Mouse (Mus musculus) neutrophil, adult 5-6 weeks (primary cell): Measurements from ENCODE around the gene Trpm1. TPM values are rescaled to one million over a fixed set of nuclear protein-coding genes. Genes with fewer than 3 reads are reported as not detected.

Source experiments
- ATAC-seq: fragments of 151-379, 151-347 bp; 2 replicates; pipeline ENCODE4 v1.8.0; 2017; ENCODE audit warnings: mild to moderate bottlenecking, moderate TSS enrichment; ENCODE audit not compliant: insufficient number of reproducible peaks, poor library complexity, low FRiP score, severe bottlenecking; ENCODE audit errors: extremely low read depth
- total RNA-seq: library from RNA; stranded (forward); fragments of 200-1000 nt; gene quantifications from 2 replicates; pipeline ENCODE4 v1.2.3, GENCODE M21; 2017

Trpm1 gene
- total RNA-seq, 1 experiment from 2014 or later, result 0.23 TPM

- no peak for ATAC-seq
Observed at GRCm38 (mm10) chr7:64226339-64227194, 72.9 kb downstream of the Trpm1 start.

- no peak for ATAC-seq
Observed at GRCm38 (mm10) chr7:64227586-64227985, 74.0 kb downstream of the Trpm1 start.

DNA sequence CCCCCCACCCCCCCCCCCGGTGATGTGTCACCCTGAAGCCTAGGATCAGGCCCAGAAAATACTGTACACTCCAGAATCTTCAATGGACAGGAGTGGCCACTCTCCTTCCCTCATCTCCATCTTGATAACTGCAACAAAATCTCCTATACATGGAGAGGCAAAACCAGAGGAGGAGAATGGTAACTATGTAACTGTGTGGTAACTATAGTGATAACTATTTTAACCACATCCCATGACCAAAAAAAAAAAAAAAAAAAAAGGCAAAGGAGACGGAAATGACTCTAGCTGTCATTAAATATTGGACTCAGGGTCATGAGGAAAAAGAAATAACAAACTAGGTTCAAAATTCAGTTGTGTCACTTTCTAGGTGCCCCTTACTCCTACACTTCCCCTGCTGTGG, 74.7 kb downstream of the Trpm1 start:
- no peak for ATAC-seq

DNA sequence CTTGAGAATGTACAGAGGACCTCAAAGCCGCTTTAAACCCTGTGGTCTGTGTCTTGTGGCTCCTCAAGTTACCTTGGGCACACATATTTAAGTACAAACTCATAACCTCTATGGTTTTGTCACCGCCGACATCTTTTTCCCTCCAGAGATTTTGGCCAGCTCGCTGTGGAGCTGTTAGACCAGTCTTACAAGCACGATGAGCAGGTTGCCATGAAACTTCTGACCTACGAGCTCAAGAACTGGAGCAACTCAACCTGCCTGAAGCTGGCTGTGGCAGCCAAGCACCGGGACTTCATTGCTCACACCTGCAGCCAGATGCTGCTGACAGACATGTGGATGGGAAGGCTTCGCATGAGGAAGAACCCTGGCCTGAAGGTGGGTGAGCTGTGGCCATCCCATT, 76.3 kb downstream of the Trpm1 start:
- no peak for ATAC-seq

DNA sequence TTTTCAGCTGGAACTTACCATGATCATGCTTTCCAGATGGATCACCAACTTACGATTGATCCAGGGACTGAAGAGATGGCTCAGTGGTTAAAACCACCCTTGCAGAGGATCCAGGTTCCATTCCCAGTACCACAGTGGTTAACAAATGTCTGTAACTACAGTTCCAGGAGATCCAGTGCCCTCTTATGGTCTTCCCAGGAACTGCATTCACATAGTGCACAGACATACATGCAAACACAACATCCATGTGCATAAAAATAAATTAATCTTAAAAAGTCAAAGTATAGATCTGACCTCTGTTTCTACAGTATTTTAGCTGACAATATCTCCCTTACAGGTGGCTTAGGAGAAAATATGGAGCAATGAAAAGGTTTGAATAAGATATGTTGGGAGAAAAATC, 77.4 kb downstream of the Trpm1 start:
- ATAC-seq, result no peak

GRCm38 (mm10) chr7:64231996-64232395, 78.4 kb downstream of the Trpm1 start:
- ATAC-seq, result no peak

GRCm38 (mm10) chr7:64234310-64234820, 80.7 kb downstream of the Trpm1 start:
- no peak for ATAC-seq

- no peak for ATAC-seq
Observed at GRCm38 (mm10) chr7:64236521-64236920, 82.9 kb downstream of the Trpm1 start.

DNA sequence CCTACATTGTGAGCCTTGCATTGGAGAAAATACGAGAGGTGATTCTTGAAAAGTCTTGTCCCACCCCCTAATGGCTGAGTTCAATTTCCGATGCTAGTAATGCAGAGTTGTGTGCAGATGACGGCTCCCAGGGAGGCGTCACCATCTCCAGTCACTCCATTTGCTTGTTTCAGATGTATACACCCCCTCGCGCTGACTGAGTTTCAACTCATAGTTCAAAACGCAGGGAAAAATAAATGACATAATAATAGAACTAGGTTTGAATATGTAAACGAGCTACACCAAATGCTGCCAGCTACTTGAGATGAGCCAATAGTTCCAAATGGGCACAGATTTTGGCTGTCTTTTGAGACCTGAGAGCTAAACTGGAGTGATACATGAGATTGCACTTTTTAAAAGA, 84.1 kb downstream of the Trpm1 start:
- ATAC-seq, result no peak

- ATAC-seq, result no peak
Observed at GRCm38 (mm10) chr7:64238410-64239086, 84.9 kb downstream of the Trpm1 start.

GRCm38 (mm10) chr7:64239138-64239805, 85.6 kb downstream of the Trpm1 start:
- ATAC-seq, result no peak

DNA sequence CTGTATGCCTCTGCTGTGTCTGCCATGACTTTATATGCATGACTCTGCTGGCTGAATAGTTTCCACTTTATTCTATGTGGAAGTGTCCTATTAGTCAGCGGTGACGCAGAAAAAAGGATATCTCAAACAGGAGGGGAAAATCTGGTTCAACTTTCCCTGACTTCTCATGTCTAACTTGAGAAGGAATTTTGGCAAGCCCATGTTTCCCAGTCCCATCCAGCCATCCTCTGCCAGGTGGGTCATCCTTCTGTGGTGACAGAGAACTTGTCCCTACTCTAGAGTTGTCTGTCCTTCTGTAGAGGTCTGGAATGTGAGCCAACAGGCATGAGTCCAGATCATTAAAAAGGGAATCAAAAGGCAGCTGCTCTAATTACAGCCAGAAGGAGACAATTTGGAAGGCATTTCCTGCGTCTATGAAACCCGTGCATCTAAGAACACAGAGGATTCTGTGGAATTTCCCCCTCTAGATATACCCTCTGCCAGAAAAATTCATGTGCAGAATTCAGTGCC, 86.2 kb downstream of the Trpm1 start:
- no peak for ATAC-seq

DNA sequence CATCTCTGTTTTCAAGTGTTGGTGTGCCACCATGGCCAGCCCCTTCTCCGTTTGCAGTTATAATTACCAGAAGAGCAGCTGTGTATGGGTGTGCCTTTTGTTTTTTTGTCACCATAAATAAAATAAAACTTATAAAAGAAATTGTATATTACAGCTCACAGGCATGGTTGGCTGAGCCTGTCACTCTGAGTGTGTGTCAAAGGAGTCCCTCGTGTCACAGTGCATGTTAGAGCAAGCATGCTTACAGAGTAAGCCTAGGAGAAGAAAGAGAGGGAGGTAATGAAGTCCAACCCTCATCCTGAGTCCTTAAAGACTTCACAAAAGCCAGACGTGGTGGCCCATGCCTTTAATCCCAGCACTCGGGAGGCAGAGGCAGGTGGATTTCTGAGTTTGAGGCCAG, 88.8 kb downstream of the Trpm1 start:
- no peak for ATAC-seq

GRCm38 (mm10) chr7:64244371-64244770, 90.7 kb downstream of the Trpm1 start:
- ATAC-seq, result no peak

- ATAC-seq, result no peak
Observed at GRCm38 (mm10) chr7:64246713-64247112, 93.1 kb downstream of the Trpm1 start.

DNA sequence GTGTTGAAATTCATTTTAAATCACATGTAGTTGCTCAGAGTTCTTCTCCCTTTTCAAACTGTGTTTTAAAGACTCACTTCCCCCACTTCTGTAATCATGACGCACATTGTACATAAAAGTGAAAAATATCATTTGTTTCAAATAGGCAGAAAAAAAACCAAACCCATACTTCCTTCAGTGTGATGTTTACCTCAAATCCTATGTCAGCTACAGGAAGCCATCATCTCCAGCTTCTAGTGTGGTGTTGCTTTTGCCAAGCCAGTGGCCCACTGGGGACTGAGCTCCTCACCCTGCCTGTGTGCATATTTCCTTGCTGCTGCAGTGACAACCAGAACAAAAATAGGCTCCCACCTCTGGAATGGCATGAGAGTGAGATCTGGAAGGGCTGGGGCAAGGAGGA, 94.7 kb downstream of the Trpm1 start:
- ATAC-seq, result no peak

GRCm38 (mm10) chr7:64249715-64250114, 96.1 kb downstream of the Trpm1 start:
- ATAC-seq, result no peak

DNA sequence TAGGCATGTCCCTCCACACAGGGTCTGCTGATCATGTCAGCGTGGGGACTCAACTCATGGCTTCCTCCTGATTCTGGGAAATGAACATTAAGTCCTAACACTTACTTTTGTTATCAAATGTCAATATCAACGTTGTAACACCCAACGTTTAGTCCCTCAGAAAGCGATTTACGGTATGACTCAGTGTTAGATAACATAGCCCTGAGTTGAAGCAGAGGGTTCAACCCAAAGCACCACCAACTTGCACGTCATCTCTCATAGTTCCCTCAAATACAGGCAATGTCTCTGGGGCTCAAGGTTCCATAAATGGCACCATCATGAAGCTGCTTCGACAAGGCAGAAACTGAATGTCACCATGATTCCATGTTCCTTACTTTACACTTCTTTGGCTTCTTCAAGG, 96.8 kb downstream of the Trpm1 start:
- no peak for ATAC-seq

DNA sequence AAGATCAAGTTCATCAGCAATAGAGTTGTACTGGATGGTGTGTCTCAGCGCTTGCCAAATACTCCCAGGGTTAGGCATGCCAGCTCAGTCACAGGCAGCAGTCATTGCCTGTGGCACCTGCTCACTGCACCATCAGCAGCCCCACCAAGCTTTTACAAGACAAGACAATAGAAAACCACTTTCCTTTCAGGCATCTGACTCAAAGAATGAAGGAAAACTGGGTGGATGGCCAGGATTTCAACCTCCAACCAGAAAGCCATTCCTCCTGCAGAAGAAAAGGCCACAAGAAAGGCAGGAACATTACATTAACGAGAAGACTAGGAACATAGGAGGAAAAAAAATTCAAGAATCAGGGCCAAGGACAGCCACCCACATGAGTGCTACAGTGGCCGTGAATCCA, 100.1 kb downstream of the Trpm1 start:
- ATAC-seq, result no peak
